Mouse (Mus musculus) spleen, embryonic (tissue): Measurements from ENCODE around the gene Olfr303.
"Not testable (repeated sequence)": the region's sequence is repeated elsewhere in the genome, so short reads cannot be mapped to it uniquely, and the experiment has no call there.

ENCODE experiments used
- CTCF ChIA-PET: fragments of 350-600 bp; sonication (Branson Sonifier 250); formaldehyde crosslinking; loops from one replicate; lab custom pipeline; 2022; lab: Charles Lee

The Olfr303 gene

DNA sequence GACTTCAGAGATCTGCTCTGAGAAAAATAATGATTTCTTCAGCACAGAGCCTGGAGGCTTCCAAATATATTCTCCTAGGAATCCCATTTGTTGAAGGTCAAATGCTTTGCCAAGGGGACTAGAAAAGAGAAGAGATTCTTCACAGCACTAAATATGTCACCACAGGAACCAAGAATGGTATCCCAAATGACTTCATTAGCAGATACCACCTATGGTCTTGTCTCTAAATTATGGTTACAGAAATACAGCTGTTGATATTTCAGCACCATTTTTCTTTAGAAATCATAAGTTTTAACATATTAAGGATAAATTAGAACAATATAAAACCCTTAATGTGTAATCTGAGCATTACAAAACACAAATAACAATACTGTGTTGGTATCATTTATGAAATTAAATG, at the start of gene Olfr303:
Gene Olfr303 (minus strand): TSS at position 101 of the 400 bp plus-strand sequence.
- CTCF ChIA-PET: no interaction called here

DNA sequence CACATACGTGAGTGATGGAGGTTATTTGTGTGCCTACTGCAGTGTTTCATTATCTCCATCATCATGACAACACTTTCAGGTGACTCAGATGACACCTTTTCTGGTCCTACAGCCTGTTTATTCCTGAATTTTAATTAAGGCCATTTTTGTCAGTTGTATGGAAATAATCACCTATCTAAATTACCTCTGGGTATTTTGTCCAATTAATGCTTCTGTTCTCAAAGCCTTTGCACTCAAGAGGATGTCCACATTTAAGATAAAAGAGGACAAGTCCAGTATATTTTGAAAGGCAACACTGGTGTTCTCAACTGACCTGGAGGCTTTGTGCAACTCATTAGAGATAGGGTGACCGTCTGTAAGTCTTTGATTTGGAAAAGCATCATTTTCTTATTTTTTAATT, 6.0 kb upstream of the Olfr303 start, which contains the start of gene Olfr301:
Gene Olfr301 (plus strand): TSS at position 301 of the 400 bp plus-strand sequence.
- CTCF ChIA-PET: no interaction called here

GRCm38 (mm10) chr7:86386558-86386957, 11.0 kb downstream of the Olfr303 start, which contains the start of gene Olfr304:
Gene Olfr304 (minus strand): TSS chr7:86386658.
- CTCF ChIA-PET: no interaction called here

- CTCF ChIA-PET: no interaction called here
These were observed 11.8 kb downstream of the Olfr303 start for GRCm38 (mm10) chr7:86385769-86386168.

DNA sequence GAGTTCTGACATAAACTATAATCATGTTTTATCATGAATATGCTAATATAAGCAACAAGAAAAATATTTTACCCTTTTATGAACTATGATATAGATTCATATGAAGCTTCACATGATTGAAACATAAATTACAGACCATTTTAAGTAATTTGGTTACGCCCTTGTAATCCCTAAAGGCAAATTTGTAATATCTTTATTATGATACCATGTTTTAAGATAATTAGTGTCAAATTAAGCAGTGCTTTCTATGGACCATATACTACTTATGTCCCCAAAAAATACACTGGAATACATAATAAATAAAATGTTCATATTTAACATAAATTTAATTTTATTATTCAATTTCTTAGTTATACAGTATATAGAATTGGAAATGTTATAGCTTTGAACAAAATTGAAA, 30.8 kb downstream of the Olfr303 start, which contains the start of gene Olfr305:
Gene Olfr305 (minus strand): TSS at position 101 of the 400 bp plus-strand sequence.
- CTCF ChIA-PET: no interaction called here

DNA sequence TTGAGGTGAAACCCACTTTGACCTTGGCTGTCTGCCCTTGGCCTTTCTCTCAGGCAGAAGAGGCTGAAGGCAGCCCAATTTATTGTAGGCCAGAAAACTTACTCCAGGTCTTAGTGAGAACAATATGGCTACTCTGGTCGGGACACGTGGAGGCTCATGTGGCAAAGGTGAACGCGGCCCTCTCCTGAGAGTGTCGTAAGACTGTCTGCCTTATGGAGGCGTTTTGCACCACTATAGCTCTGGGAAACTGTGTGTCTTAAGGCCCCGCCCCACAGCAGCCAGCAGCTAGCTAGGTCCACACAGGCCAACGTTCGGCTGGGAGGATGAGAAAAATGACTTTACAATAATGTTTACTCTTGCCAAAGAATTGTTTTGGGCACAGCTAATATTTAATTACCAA, 51.3 kb downstream of the Olfr303 start:
- CTCF ChIA-PET: not testable (repeated sequence)

- CTCF ChIA-PET: no interaction called here
These were observed 53.3 kb downstream of the Olfr303 start for GRCm38 (mm10) chr7:86344253-86344652.

DNA sequence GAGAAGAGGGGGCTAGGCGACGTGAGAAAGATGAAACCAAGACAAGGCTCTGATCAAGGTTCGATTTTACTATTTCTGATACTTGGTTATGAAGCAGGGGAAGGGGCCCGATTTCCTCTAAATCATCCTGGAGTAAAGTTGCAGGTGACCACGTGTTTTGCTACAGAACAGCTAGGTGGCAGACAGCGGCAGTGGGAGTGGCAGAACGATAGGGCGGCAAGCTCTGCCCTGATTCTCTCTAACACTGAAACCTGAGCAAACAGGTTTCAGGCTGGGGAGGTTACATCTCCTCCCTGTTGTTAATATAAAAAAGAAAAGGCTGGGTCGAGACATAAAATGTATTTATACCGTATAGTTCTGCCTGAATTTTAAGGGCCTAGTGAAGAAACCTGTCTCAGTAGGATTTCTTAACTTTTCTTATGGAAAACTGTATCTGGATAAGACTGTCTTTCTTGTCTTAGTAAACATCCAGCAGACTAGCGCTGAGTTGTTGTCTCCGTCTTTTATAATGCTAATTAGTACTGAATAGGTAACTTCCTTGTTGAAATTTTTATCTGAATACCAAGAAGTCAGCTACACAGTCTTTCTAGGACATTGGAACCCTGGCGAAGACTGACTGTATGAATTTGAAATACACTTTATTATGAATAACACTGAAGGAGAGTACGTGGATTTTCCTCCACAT, 54.6 kb downstream of the Olfr303 start:
- CTCF ChIA-PET: no interaction called here
